Mouse (Mus musculus): Measurements from ENCODE around the gene Slc8a1.

The Slc8a1 gene

DNA sequence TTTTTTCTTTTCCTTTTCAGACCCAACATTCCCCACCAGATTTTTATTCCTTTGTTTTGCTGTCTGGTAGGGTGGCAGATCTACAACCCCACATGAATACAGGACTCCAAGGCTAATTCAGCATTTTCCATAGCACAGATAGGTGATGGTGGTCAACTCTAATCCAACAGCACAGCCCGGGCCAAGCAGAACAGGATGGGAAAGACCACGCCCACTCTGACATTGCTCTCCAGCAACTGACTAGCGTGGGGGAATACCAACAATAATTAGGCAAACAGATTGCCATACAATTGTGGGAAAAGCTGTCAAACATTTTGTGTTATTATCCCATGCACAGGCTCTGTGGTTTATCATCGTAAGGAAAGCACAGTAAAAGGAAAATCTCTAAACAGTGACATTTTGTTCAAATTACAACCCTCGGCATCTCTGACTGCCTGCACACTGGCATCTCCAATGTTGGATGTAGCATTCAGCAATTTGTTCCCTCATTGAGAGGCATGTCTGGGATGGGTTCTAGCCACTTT, 233.0 kb downstream of the Slc8a1 start:
- DNase-seq (ENCODE audit: low spot score) = no peak

DNA sequence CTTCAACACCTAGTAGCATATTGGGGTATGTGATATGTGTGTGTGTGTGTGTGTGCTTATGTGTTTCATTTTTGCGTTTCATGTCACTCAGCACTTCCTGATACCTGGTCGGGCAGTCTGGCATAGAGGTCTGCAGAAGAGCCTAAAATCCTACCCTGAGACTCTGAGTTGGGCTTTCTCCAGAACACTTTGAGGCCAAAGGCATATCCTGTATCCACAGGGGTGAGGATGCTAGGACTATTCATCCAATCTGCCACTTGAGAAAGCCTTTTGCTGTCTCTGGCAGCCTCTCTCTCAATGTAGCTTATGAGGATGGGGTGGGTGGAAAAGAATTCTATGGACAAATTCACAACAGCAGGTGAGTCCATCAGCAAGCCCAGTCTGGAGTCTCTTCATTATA, 234.1 kb downstream of the Slc8a1 start:
- no peak for DNase-seq (ENCODE audit: low spot score)

DNA sequence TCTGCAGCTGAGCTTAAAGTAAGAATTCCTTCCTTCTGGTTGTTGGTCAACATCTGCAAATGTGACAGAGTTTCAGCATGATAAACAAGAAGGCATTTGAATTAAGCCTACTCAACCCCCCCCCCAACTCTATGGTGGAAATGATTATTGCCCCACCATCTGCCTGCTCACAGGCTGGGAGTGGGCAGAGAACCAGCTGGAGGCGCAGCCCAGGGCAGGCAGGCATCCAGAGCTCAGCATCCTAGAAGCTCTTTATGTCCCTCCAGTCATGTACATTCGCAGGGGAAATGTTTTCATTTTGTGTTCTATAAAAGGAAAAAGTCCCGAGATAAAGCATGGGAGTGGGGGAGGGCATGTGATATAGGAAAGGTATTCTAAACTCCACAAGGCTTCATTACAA, 235.4 kb downstream of the Slc8a1 start:
- DNase-seq (ENCODE audit: low spot score) = no peak

DNA sequence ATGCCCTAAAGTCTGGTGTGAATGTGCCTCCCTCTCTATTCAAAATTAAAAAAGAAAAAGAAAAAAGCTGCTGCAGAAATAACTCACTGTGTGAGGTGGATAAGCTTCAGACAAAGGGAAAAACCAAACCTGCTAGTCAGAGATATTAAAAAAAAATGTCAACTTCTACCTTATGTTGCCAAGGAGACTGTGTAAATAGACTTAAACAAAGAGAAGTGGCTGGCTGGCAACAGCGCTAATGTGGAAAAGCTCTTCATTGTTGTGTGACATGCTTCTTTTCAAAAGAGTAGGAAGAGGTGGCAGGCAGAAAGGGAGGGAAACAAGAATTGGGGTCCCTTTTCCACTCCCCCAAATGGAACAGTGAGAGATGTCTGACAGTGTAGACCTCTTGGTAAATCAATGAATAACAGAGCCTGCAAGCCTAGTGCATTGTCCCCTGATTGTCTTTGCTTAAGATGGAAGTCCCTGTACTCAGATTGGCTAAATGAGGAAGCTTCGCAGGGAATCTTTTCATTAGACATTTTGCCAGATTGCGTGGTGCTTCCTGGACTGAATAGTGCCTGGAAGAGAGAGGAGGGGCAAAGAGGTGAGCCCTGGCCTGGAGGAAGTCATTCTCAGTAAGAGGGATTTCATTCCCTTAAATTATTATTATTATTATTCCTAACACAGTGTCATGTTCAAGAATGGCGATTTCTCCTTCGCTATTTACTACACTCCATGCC, 237.3 kb downstream of the Slc8a1 start:
- DNase-seq (ENCODE audit: low spot score) = no peak

DNA sequence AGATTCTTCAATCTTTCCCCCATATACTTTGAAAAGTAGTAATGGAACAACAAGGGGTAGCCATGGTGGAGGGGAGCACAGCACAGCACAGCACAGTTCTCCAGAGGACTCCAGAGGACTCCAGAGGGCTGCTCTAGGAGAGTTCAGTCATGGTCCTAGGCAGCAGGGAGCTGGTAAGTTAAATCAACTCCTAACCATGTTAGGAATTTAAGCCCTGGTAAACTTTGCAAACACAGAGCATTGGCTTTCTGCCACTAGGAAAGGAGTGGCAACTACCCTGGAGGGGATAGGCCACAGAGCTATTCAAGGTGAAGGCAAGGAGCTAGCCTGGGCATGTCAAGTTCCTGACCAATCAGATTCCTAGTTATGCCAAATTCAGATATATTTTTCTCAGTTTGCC, 240.3 kb downstream of the Slc8a1 start:
- DNase-seq (ENCODE audit: low spot score) = peak; percentile 67

DNA sequence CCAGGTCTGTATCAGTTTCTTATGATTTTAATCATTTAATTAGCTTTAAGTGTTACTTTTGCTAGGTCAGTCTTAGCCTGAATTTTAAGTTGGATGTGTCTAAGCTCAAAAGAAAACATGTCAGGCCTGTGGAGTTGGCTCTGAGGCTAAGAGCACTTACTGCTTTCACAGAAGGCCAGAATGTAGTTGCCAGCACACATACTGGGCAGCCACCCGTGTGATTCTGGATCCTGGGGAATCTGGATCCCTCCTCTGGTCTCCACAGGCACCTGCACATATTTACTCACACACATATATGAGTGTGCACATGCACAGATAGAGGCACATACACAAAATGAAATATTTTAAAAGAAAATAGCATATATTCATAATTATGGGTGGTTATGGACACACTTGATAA, 241.6 kb downstream of the Slc8a1 start:
- DNase-seq (ENCODE audit: low spot score) = no peak

DNA sequence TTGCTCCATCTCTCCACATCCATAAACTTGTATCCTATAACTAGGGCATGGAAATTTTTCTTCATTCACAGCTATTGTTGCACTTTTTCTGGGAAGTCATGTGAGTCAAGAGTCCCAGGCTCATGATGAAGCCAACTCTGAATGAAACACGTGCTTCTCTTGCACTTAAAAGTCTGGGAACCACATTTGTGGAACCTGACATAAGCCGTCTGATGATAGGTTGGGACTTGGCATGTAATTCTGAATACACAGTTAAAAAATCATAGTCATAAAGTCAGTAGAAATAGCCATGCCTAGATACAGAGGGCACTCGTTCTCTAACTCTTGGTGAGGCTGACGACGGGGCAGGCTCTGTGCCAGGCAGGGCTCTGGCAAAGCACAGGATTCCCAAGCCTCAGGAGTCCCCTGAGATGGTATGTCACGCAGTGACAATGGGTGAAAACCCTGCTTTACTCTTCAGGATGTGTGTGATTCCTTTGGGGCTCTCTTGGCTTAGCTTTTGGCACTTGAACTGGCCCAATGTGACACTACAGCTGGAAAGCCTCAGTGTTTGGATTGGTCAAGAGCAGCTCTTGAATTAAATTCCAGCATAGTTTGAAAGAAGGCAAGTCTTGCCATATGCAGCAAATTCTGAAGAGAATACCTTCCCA, 245.8 kb downstream of the Slc8a1 start:
- DNase-seq (ENCODE audit: low spot score) = peak; percentile 19

DNA sequence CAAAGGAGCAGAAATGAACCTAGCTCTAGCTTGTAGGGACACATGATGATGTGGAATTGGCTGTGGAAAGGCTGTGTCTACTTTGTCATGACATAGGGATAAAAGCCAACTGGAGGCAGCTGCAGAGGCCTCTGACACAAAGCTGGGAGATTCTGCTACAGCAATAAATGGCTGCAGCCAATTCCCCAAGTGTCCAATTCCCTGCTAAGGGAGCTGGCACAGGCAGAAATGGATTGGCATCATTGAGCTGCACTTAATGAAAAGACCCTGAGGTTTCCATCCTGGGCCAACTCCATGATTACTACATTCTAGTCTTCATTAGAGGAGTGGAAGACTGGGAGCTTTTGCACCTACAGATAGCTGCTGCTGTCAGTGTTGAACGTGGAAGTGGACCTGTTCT, 251.8 kb downstream of the Slc8a1 start:
- no peak for DNase-seq (ENCODE audit: low spot score)

DNA sequence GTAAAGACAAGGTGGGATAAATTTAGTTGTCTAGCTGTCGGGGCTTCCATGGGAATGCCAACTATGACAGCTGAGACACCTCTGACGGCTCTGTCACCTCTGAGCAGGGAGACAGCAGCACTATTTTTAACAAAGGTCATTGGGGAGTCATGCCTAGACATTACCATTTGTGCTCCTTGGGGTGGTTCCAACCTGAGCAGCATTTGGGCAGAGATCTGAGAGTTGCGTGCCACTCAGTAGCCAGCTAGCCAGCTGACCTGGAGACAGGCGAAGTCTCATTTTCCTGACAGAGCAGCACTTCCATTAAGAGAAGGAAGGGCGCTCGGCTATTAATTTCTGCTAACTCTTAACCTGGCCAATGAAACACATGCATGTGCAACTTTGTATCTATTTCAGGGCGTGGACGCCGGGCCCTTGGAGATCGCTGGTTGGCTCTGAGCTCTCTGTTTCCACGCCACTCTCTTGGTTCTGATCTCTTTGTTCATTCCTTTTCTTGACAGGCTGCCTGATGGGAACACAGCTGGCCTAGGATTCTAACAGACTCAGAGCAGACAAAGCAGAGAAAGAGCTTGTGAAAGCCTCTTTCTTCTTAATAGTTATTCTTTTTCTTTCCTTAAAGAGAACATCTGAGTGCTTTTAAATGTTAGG, 256.2 kb downstream of the Slc8a1 start:
- DNase-seq (ENCODE audit: low spot score) = no peak

DNA sequence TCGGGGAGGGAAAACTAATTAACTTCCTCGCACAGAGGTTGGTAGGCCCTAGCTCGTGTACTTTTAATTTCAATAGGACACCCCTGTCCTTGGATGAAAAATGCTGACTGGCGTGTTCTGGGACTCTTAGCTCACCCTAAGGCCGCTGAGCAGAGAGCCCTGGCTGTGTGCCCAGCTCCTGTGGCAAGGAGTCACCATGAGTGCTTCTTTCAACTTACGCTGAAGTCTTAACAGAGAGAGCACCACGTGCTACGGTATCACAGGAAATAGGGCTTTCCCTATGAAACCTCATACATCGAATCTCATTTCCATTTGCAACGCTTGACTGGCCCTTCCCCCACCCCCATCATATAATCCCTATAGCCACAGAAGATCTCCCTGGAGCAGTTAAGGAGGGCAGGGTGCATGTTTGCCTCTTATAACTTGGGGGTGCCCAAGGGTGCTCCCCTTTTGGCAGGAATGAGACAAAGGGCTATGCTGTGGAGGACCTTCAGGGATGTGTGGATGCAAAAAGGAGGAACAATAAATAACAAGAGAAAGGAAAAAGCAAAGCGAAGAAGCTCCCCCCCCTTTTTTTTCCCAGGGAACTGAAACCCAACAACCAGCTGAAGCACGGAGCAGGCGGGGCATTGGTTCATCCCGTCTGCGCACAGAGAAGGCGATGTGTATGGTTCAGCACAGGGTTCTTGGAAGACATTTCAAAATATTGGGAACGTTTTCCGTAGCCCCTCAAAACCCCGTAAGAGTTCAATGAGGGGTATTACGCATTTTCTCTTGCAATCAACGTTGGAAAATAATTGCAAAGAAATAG, 257.6 kb downstream of the Slc8a1 start:
- DNase-seq (ENCODE audit: low spot score) = peak; percentile 77

DNA sequence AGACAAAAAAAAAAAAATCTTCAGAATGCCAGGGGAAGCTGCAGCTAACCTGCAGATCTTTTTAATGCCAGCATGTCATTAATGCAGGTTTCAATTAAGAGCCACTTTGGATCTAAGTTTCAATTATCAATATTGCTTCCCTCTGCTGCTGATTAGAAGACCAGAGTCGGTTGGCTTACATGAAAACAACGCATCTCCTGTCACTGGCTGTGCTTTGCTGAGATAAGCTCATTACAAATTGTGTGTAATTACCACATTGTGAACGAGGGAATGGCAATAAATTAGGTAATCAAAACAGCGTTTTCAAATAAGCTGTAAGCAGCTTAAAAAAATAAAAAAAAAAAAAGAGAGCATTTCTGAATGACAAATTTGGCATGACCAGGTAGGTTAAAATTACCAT, 258.4 kb downstream of the Slc8a1 start:
- DNase-seq (ENCODE audit: low spot score) = no peak

DNA sequence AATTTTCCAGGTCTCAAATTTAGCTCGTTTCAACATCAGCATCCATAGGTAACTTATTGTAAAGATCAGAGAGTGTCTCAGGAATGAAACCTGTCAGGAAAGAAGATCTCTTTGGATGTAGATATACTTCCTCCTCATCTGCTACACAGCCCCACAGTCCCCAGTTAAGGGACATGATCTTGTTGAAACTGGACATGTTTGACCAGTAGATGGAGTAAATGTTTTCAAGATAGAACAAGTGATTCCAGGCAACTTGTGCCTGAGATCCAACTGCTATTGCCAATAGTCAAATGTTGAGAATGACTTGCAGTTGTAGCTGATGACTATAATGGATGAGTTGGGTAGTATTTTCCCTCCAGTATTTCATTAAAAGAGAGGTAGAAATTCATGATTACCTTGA, 260.8 kb downstream of the Slc8a1 start:
- DNase-seq (ENCODE audit: low spot score) = no peak

DNA sequence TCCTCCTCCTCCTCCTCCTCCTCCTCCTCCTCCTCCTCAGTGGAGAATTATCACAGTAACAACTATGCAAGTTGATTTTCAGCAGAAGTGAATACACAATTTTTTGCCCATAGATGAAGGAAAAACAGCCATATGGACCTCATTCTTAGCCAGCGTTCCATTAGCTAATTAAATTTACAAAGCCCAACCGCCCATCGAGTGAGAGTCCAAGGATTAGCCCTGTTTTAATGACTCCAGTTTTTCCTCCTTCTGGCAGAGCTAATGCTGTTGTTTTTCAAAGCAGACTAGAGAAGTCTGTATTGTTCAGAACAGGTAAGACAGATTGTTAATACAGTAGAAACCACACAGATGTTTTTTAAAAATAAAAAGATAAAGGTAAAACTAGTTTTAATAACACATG, 264.8 kb downstream of the Slc8a1 start:
- DNase-seq (ENCODE audit: low spot score) = no peak

DNA sequence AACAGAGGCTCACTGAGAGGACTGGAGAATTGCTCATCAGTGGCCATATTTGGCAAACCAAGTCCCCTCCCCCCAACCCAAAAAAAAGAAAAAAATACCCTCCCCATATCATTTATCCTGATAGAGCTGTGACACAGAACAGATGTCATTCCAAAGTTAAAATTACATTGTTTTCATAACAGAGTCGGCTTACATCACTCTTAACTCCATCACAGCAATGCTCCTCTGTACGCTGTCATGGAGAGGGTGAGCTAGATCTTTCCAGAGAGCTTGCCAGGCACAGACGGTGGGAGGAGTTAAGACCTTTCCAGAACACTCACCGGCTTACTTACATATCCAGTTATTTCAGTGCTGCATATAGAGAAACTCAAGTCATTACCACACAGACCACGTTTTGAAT, 269.2 kb downstream of the Slc8a1 start:
- no peak for DNase-seq (ENCODE audit: low spot score)

DNA sequence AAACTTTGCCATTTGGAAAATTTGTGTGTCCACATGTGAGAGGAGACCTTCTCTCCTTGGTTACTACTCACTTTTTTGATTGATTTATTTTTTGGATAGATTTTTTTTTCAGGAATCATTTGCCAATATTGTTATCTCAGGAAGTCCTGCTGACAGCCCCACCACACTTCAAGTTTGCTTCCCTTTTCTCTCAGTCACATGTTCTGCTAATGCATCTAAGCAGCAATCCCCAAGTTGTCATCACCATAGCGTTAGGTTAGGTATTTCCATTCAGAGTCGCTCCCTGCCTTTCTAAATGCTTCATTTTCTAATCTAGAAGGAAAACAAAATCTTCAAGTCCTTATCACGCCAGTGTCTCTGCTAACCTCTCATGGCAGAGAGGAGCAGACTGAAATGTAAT, 278.8 kb downstream of the Slc8a1 start:
- DNase-seq (ENCODE audit: low spot score) = no peak

DNA sequence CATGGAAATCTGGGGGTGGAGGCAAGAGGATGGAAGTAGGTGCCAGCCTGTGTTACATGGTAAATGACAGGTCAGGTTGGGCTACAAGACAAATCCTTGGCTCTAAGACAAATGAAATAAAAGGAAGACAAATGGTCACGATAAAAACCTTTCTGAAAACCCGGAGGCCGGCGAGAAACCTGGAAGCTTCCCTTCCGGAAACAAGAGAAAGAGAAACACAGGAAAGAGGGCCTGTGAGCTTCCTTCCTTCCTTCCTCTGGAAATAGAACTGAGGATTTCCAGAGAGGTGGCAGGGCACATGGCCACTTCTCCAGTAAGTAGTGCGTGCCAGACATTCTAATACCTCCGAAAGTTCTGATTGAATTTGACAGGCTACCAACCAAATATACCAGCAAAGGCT, 282.2 kb downstream of the Slc8a1 start:
- no peak for DNase-seq (ENCODE audit: low spot score)

DNA sequence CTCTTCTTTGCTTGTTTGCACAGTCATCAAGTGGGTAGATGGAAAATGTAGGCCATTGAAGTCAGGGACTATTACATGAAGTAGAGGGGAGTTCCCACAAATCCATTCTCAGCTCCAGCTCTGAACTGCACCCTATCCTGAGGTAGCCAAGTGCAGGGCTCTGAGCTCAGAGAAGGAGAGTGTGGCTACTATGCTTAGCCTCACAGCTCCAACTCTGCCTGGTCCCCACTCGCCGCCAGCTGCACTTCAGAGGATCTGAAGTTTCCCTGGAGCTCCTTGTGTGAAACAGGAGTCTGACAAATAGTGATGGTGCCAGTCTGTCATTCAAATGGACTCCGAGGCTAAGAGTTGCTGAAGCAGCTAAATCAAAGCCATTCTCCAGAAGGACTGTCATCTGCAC, 282.9 kb downstream of the Slc8a1 start:
- no peak for DNase-seq (ENCODE audit: low spot score)

DNA sequence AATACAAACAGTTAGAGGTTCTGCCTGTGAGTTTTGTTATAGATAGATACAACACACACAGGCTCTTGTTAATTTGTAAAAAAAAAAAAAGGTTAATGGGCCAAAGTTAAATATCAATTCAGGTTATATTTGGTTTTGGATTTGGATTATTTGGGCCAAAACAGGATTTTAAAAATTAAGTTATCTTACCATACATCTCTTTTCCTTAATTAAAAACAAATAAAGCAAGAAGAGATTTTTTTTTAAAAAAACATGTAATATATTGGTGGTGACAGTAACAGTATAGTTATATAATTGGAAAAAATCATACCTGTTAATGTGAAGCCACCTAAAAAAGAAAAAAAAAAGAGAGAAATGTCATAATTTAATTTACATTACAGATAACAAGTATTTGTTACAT, 296.7 kb downstream of the Slc8a1 start, which contains the start of gene Gm11096:
Gm11096 (plus strand) TSS at position 301 of the 400 bp plus-strand sequence.
- no peak for DNase-seq (ENCODE audit: low spot score)

DNA sequence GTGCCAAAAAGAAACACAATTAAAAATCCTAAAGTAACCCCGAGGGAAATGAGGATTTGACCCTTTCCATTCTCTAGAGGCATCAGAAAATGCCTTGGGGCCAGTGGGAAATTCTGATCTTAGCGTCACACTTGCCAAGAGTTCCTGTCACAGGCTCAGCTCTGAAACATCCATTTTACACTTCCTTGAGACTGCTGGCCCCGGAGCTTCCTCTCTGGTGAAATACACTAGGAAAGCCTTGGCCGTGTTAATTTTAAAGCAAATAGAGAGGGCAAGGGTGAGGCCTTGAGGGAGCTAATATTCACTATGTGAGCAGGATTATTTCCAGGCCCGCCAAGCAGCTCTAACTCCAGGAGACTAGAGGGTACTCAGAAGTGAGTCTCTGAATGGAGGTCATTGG, 305.0 kb downstream of the Slc8a1 start:
- no peak for DNase-seq (ENCODE audit: low spot score)

DNA sequence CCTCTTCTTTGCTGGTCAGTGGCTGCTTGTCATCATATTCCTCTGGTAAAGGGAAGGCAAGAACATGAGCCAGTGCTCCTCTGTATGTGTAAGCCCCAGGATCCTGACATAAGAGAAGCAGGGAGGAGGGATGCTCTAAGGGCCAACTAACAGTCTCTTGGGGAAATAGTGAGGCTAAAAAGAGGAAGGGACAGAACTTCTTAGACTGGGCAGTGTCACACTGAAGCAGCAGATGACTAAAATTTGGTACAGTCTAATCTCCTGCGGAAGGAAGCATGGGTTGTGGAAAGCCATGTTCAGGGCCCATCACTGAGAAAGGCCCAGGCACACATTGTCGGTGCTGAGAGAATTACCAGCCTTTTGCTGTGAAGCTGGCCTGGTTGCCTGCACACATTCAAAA, 305.4 kb downstream of the Slc8a1 start:
- DNase-seq (ENCODE audit: low spot score) = no peak

DNA sequence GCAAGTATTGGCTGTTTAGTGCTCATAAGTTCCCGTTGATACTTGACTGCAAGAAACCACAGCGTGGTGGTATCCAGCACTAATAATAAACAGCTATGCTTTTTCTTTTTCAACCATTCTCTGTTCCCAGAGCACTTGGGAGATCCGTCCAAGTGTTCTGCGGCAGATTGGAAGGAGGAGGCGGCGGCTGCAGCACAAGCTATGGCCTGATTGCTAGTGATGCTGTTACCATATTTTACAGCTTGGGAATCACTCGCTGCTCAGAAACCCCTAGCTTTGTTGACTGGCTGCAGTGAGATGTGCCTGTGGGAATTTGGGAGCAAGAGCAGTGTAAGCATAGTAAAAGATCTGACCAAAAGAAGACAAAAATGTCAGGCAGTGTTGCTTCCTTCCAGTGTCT, 310.9 kb downstream of the Slc8a1 start:
- DNase-seq (ENCODE audit: low spot score) = no peak

DNA sequence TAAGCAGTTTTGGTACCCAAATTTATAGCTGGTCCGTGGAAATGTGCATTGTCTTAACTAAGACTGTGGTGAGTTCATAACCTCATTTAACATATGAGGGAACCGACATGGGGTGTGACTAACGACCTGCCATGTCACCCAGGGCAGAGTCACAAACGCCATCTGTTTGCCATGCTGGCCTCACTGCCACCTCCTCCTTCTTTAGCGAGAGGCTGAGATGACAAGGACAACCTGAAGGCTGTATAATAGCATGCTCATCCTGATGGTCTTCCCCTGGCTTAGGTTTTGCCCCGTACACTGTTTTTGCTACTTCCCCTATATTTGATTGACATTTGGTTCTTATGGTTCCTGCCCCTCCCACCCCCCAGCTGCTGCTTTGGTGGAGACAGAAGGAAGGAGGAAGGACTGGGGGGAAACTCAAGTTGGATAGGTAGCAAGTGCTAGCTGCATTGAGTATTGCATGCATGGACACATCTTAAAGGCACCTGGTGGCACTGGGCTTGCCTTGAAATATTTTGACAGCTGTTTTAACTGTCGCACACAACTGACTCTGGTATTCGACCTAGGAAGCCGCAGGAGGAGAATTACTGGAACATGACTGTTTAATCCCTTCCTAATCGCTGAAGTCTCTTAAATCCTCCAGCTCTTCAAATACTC, 313.8 kb downstream of the Slc8a1 start:
- DNase-seq (ENCODE audit: low spot score) = no peak
